Mouse (Mus musculus) limb, embryonic 14.5 days (tissue): ENCODE data around the gene Asap3. TPM values are rescaled to one million over a fixed set of nuclear protein-coding genes. Genes with fewer than 3 reads are reported as not detected.

Experiments used
- ATAC-seq: fragments of 200-750 bp; cut with Nextera tagmentation; 2 replicates; pipeline ENCODE4 v1.8.0; 2017; ENCODE audit warnings: low read depth, moderate number of reproducible peaks, moderate TSS enrichment; ENCODE audit not compliant: low FRiP score
- DNase-seq: peaks from one replicate; pipeline ENCODE4 v3.0.0-alpha.2; 2015; ENCODE audit warnings: low spot score
- H3K27ac ChIP-seq: fragments of 300-500 bp; sonication (generic); replicated peaks from 2 replicates; pipeline ENCODE4 v1.5.1; 2014; ENCODE audit warnings: low read depth, mild to moderate bottlenecking, low read length, moderate library complexity, mixed read lengths
- H3K27me3 ChIP-seq: fragments of 300-500 bp; sonication (generic); 2 replicates; pipeline ENCODE4 v1.6.1; 2014; ENCODE audit warnings: low read length, mixed read lengths; ENCODE audit not compliant: control insufficient read depth, insufficient read depth
- H3K36me3 ChIP-seq: fragments of 300-500 bp; sonication (generic); 2 replicates; pipeline ENCODE4 v1.6.1; 2014; ENCODE audit warnings: mild to moderate bottlenecking, low read length, moderate library complexity, mixed read lengths; ENCODE audit not compliant: control insufficient read depth, insufficient read depth
- H3K4me1 ChIP-seq: fragments of 300-500 bp; sonication (generic); 2 replicates; pipeline ENCODE4 v1.6.1; 2014; ENCODE audit warnings: antibody characterized with exemption, low read length, mixed read lengths; ENCODE audit not compliant: control insufficient read depth, insufficient read depth
- H3K4me2 ChIP-seq: fragments of 300-500 bp; sonication (generic); replicated peaks from 2 replicates; pipeline ENCODE4 v1.6.1; 2014; ENCODE audit warnings: low read depth, mild to moderate bottlenecking, low read length, moderate library complexity; ENCODE audit not compliant: severe bottlenecking
- H3K4me3 ChIP-seq: fragments of 300-500 bp; sonication (generic); replicated peaks from 2 replicates; pipeline ENCODE4 v1.5.1; 2014; ENCODE audit warnings: low read length
- H3K9ac ChIP-seq: fragments of 300-500 bp; sonication (generic); 2 replicates; pipeline ENCODE4 v1.6.1; 2014; ENCODE audit warnings: mild to moderate bottlenecking, low read depth, low read length, moderate library complexity; ENCODE audit not compliant: severe bottlenecking
- H3K9me3 ChIP-seq: fragments of 300-500 bp; sonication (generic); 2 replicates; pipeline ENCODE4 v1.6.1; 2016; ENCODE audit warnings: low read length; ENCODE audit not compliant: control insufficient read depth
- POLR2A ChIP-seq: fragments of 200-500 bp; IDR thresholded peaks from 2 replicates; pipeline ENCODE4 v1.8.0; 2012; ENCODE audit warnings: inconsistent platforms, mild to moderate bottlenecking, moderate library complexity, borderline replicate concordance; ENCODE audit not compliant: insufficient read depth, insufficient read length; ENCODE audit errors: extremely low read depth
- WGBS: fragments of 180-500 bp; shearing (Covaris S2); extraction: QIAGEN DNeasy Blood & Tissue Kit; methylation state at CpG from one replicate; pipeline ENCODE4 v1.1.7; 2014; 5-methylcytosine and 5-hydroxymethylcytosine counted together
- polyA plus RNA-seq, 2 experiments: library from polyadenylated mRNA; depleted of rRNA in 1 of 2; stranded (reverse) in 1 of 2; unstranded in 1 of 2; fragments of >200 nt; fragmentation: Nextera tagmentation in 1 of 2; extraction: Ambion mirVana in 1 of 2; gene quantifications; 2 replicates each; pipeline versions ENCODE4 v1.2.1 to v1.2.3; 2012 to 2014

Asap3 gene
- polyA plus RNA-seq, 2 experiments = 12.0 to 22.9 TPM

GRCm38 (mm10) chr4:136285811-136286371 lies 79.7 kb downstream of the Asap3 start:
- peak; percentile 90 for ATAC-seq
- DNase-seq = peak; percentile 98
- Histone ChIP-seq H3K4me1 (peaks cover 26% of the 10 kb centered on the region), H3K4me2 (peak overlapping the region; percentile 77), H3K4me3 (peak overlapping the region; percentile 75), H3K9ac (peak overlapping the region; percentile 71), H3K27ac (peak overlapping the region; percentile 85), H3K9me3 (0 out of 2 replicates have a peak, but pooled peaks cover 4% of the 10 kb centered on the region), H3K27me3 (peaks cover 8% of the 10 kb centered on the region; the same call in 1 of the 2 replicates), H3K36me3 (peaks cover 39% of the 10 kb centered on the region)
- under 1% methylated on average over 29 of the region's 29 CpGs for WGBS
- peak; percentile 45; the same call in 1 of the 2 replicates for TF ChIP-seq POLR2A

- Histone ChIP-seq H3K27ac (no peak overlapping the region), H3K4me2 (no peak overlapping the region), H3K9ac (no peak overlapping the region), H3K27me3 (peaks cover 8% of the 10 kb centered on the region; the same call in 1 of the 2 replicates), H3K4me1 (peaks cover 8% of the 10 kb centered on the region), H3K4me3 (no peak overlapping the region), H3K36me3 (peaks cover 78% of the 10 kb centered on the region), H3K9me3 (0 out of 2 replicates have a peak, but pooled peaks cover 4% of the 10 kb centered on the region)
- DNase-seq (no peak), ATAC-seq (no peak)
- TF ChIP-seq POLR2A = no peak
- 47% methylated on average over 65 of the region's 66 CpGs for WGBS
Observed at GRCm38 (mm10) chr4:136289918-136290780, 84.0 kb downstream of the Asap3 start.

- WGBS = 65% methylated on average over 39 of the region's 39 CpGs
- Histone ChIP-seq H3K36me3 (peaks cover 79% of the 10 kb centered on the region), H3K27ac (no peak overlapping the region), H3K27me3 (peaks cover 8% of the 10 kb centered on the region; the same call in 1 of the 2 replicates), H3K9ac (no peak overlapping the region), H3K4me2 (no peak overlapping the region), H3K9me3 (0 out of 2 replicates have a peak, but pooled peaks cover 4% of the 10 kb centered on the region), H3K4me1 (peaks cover 8% of the 10 kb centered on the region), H3K4me3 (no peak overlapping the region)
- DNase-seq = no peak
- TF ChIP-seq POLR2A = no peak
- ATAC-seq = no peak
Observed at GRCm38 (mm10) chr4:136290781-136291595, 84.8 kb downstream of the Asap3 start.

- 0 out of 2 replicates have a peak, but pooled peaks cover 4% of the 10 kb centered on the region for H3K9me3 ChIP-seq
- no peak for TF ChIP-seq POLR2A
- 92% methylated on average over 6 of the region's 6 CpGs for WGBS
Observed at GRCm38 (mm10) chr4:136291692-136292091, 85.5 kb downstream of the Asap3 start.

More at GRCm38 (mm10) chr4:136291692-136292091, 85.5 kb downstream of the Asap3 start:
- peaks cover 8% of the 10 kb centered on the region; the same call in 1 of the 2 replicates for H3K27me3 ChIP-seq
- DNase-seq = no peak
- ATAC-seq = no peak
- peaks cover 6% of the 10 kb centered on the region for H3K4me1 ChIP-seq
- peaks cover 83% of the 10 kb centered on the region for H3K36me3 ChIP-seq
- no peak overlapping the region for H3K27ac ChIP-seq
- H3K4me3 ChIP-seq = no peak overlapping the region
- H3K9ac ChIP-seq = no peak overlapping the region
- H3K4me2 ChIP-seq = no peak overlapping the region

Other genes with a start within 250 kb of the Asap3 start
- gene Gale, start 242.6 kb upstream of the Asap3 start, polyA plus RNA-seq (2012; rRNA removed) = 83.7 and 101 TPM in 2 replicates
- 52.0 and 59.3 TPM in 2 replicates for gene Gale, start 242.6 kb upstream of the Asap3 start, polyA plus RNA-seq (2014; fragmentation: Nextera tagmentation; extraction: Ambion mirVana)
- gene Lypla2, start 233.7 kb upstream of the Asap3 start, polyA plus RNA-seq (2012; rRNA removed) = 106 and 133 TPM in 2 replicates
- gene Lypla2, start 233.7 kb upstream of the Asap3 start, polyA plus RNA-seq (2014; fragmentation: Nextera tagmentation; extraction: Ambion mirVana) = 105 and 117 TPM in 2 replicates
- 49.1 and 50.2 TPM in 2 replicates for gene Pithd1, start 219.1 kb upstream of the Asap3 start, polyA plus RNA-seq (2012; rRNA removed)
- 52.6 and 59.9 TPM in 2 replicates for gene Pithd1, start 219.1 kb upstream of the Asap3 start, polyA plus RNA-seq (2014; fragmentation: Nextera tagmentation; extraction: Ambion mirVana)
- 21.6 and 28.1 TPM in 2 replicates for gene Eloa, start 184.6 kb upstream of the Asap3 start, polyA plus RNA-seq (2012; rRNA removed)
- gene Eloa, start 184.6 kb upstream of the Asap3 start, polyA plus RNA-seq (2014; fragmentation: Nextera tagmentation; extraction: Ambion mirVana) = 50.5 and 50.8 TPM in 2 replicates
- gene Rpl11, start 152.9 kb upstream of the Asap3 start, polyA plus RNA-seq (2012; rRNA removed) = 1,058 and 1,343 TPM in 2 replicates
- 547 and 591 TPM in 2 replicates for gene Rpl11, start 152.9 kb upstream of the Asap3 start, polyA plus RNA-seq (2014; fragmentation: Nextera tagmentation; extraction: Ambion mirVana)
- gene Id3, start 62.9 kb upstream of the Asap3 start, polyA plus RNA-seq (2012; rRNA removed) = 417 and 561 TPM in 2 replicates
- gene Id3, start 62.9 kb upstream of the Asap3 start, polyA plus RNA-seq (2014; fragmentation: Nextera tagmentation; extraction: Ambion mirVana) = 500 and 565 TPM in 2 replicates
- gene E2f2, start 34.0 kb upstream of the Asap3 start, polyA plus RNA-seq (2012; rRNA removed) = 8.9 and 9.4 TPM in 2 replicates
- gene E2f2, start 34.0 kb upstream of the Asap3 start, polyA plus RNA-seq (2014; fragmentation: Nextera tagmentation; extraction: Ambion mirVana) = 5.9 and 6.8 TPM in 2 replicates
- gene Tcea3, start 41.4 kb downstream of the Asap3 start, polyA plus RNA-seq (2012; rRNA removed) = 4.7 and 8.0 TPM in 2 replicates
- gene Tcea3, start 41.4 kb downstream of the Asap3 start, polyA plus RNA-seq (2014; fragmentation: Nextera tagmentation; extraction: Ambion mirVana) = 17.4 and 20.6 TPM in 2 replicates
- gene Zfp46, start 78.3 kb downstream of the Asap3 start, polyA plus RNA-seq (2012; rRNA removed) = 39.6 and 47.0 TPM in 2 replicates
- gene Zfp46, start 78.3 kb downstream of the Asap3 start, polyA plus RNA-seq (2014; fragmentation: Nextera tagmentation; extraction: Ambion mirVana) = 28.2 and 30.2 TPM in 2 replicates
- gene Hnrnpr, start 104.6 kb downstream of the Asap3 start, polyA plus RNA-seq (2012; rRNA removed) = 96.8 and 135 TPM in 2 replicates
- 163 and 179 TPM in 2 replicates for gene Hnrnpr, start 104.6 kb downstream of the Asap3 start, polyA plus RNA-seq (2014; fragmentation: Nextera tagmentation; extraction: Ambion mirVana)
- gene Htr1d, start 217.2 kb downstream of the Asap3 start, polyA plus RNA-seq (2012; rRNA removed) = 0.23 and 0.63 TPM in 2 replicates
- 0.25 and 0.44 TPM in 2 replicates for gene Htr1d, start 217.2 kb downstream of the Asap3 start, polyA plus RNA-seq (2014; fragmentation: Nextera tagmentation; extraction: Ambion mirVana)